8 mouse cellular contexts compared by ENCODE assay signal in genomic region chr17:47688344-47688607, GRCm38 (mm10). TPM values are rescaled to one million over a fixed set of nuclear protein-coding genes. Genes with fewer than 3 reads are reported as not detected.
DNase-seq lines count a peak whose midpoint lies in the region; ATAC-seq and TF ChIP-seq lines count a peak whose summit lies in the region.

Gene Tomm6 (minus strand): TSS chr17:47688386.

- TF ChIP-seq CTCF in embryonic fibroblast, embryonic 13.5 days (IDR thresholded peaks at IDR 0.05; ENCODE audit: borderline replicate concordance, insufficient read depth, low read length), result no peak
- TF ChIP-seq CTCF in olfactory bulb, adult 2 months (IDR thresholded peaks at IDR 0.05; ENCODE audit: insufficient read depth, low read depth, low read length), result no peak

- H3K9ac ChIP-seq in neural tube, embryonic 11.5 days (ENCODE audit: low read length), result peak within 1 kb of the TSS; percentile 77
- H3K9ac ChIP-seq in limb, embryonic 12.5 days (replicated peaks), result peak within 1 kb of the TSS; percentile 80

- H3K4me2 ChIP-seq in neural tube, embryonic 11.5 days (ENCODE audit: low read depth), result peak within 1 kb of the TSS; percentile 94
- peak within 1 kb of the TSS; percentile 95 for H3K4me2 ChIP-seq in limb, embryonic 12.5 days

- 0 out of 2 replicates have a peak, but pooled peaks cover 2% of the 10 kb centered on the region for H3K36me3 ChIP-seq in neural tube, embryonic 11.5 days (ENCODE audit: control insufficient read depth, insufficient read depth, low read length)
- peaks cover 31% of the 10 kb centered on the region for H3K36me3 ChIP-seq in limb, embryonic 12.5 days

- H3K9me3 ChIP-seq in neural tube, embryonic 11.5 days (ENCODE audit: control insufficient read depth, low read length), result no peaks in the 10 kb centered on the region
- H3K9me3 ChIP-seq in limb, embryonic 12.5 days, result no peaks in the 10 kb centered on the region

- TF ChIP-seq POLR2A in embryonic fibroblast, embryonic 13.5 days (IDR thresholded peaks at IDR 0.05; ENCODE audit: low read depth, low read length), result no peak
- no peak for TF ChIP-seq POLR2A in olfactory bulb, adult 2 months (IDR thresholded peaks at IDR 0.05; ENCODE audit: insufficient read depth, low read depth, low read length)

- peak within 1 kb of the TSS; percentile 78 for H3K4me3 ChIP-seq in neural tube, embryonic 11.5 days (ENCODE audit: low read depth, low read length)
- H3K4me3 ChIP-seq in embryonic fibroblast, embryonic 13.5 days (ENCODE audit: insufficient read depth, low read length), result peak within 1 kb of the TSS; percentile 83
- peak within 1 kb of the TSS; percentile 87 for H3K4me3 ChIP-seq in limb, embryonic 12.5 days (replicated peaks)
- peak within 1 kb of the TSS; percentile 65 for H3K4me3 ChIP-seq in olfactory bulb, adult 2 months (ENCODE audit: insufficient read depth, low read depth, low read length)

- intact Hi-C loops in heart, postnatal 14 days (cut with DNase I), result loop anchor here (5.0 kb wide), 1 partner anchor 216 kb away; no protein-coding TSS in a partner anchor

- H3K27me3 ChIP-seq in neural tube, embryonic 11.5 days (ENCODE audit: control insufficient read depth, insufficient read depth, low read length), result no peaks in the 10 kb centered on the region
- H3K27me3 ChIP-seq in limb, embryonic 12.5 days, result peaks cover 19% of the 10 kb centered on the region; the same call in 1 of the 2 replicates

- peaks cover 7% of the 10 kb centered on the region for H3K4me1 ChIP-seq in neural tube, embryonic 11.5 days (ENCODE audit: control insufficient read depth, insufficient read depth, low read length)
- H3K4me1 ChIP-seq in embryonic fibroblast, embryonic 13.5 days (ENCODE audit: control insufficient read depth, insufficient read depth, low read length), result 0 out of 2 replicates have a peak, but pooled peaks cover 4% of the 10 kb centered on the region
- peaks cover 20% of the 10 kb centered on the region for H3K4me1 ChIP-seq in limb, embryonic 12.5 days (replicated peaks)
- peaks cover 12% of the 10 kb centered on the region for H3K4me1 ChIP-seq in olfactory bulb, adult 2 months (ENCODE audit: control insufficient read depth, insufficient read depth, low read length)

- WGBS in neural tube, embryonic 11.5 days, result 0% methylated on average over 9 of the region's 9 CpGs
- WGBS in limb, embryonic 12.5 days, result under 1% methylated on average over 9 of the region's 9 CpGs
- WGBS in olfactory bulb, adult 2 months, result 0% methylated on average over 9 of the region's 9 CpGs

- H3K27ac ChIP-seq in neural tube, embryonic 11.5 days (ENCODE audit: low read depth, low read length), result peak within 1 kb of the TSS; percentile 67
- H3K27ac ChIP-seq in embryonic fibroblast, embryonic 13.5 days (ENCODE audit: insufficient read depth, low read length), result peak within 1 kb of the TSS; percentile 19
- H3K27ac ChIP-seq in limb, embryonic 12.5 days, result peak within 1 kb of the TSS; percentile 77
- peak within 1 kb of the TSS; percentile 65 for H3K27ac ChIP-seq in olfactory bulb, adult 2 months (ENCODE audit: insufficient read depth, low read depth, low read length)

- no peak for ATAC-seq in neural tube, embryonic 11.5 days (ENCODE audit: insufficient read depth, low FRiP score, low TSS enrichment)
- no peak; the same call in 1 of the 2 replicates for ATAC-seq in limb, embryonic 12.5 days (ENCODE audit: insufficient number of reproducible peaks, insufficient read depth, low FRiP score, low TSS enrichment, low read depth)

- DNase-seq in neural tube, embryonic 11.5 days (ENCODE audit: low spot score), result no peak
- DNase-seq in neural tube, embryonic 10.5 days (ENCODE audit: extremely low spot score, low spot score), result no peak
- DNase-seq in heart, postnatal 14 days, result no peak
- DNase-seq in right cerebral cortex, adult 18-20 months, result no peak
- no peak for DNase-seq in frontal cortex, postnatal 25 days (ENCODE audit: low spot score in 2 of 2)

RNA-seq across cellular contexts. Expression of gene Tomm6, which starts in this region (rescaled TPM):
- 333 and 346 TPM in 2 replicates for polyA plus RNA-seq in neural tube, embryonic 11.5 days (2014; fragmentation: Nextera tagmentation; extraction: Ambion mirVana)
- 150 and 175 TPM in 2 replicates for polyA plus RNA-seq in embryonic fibroblast, embryonic 13.5 days (2011; ENCODE audit: insufficient read length, low read depth, missing spikeins)
- 100 to 1,000 TPM; 129 TPM for total RNA-seq in heart, postnatal 14 days (2021)
- polyA plus RNA-seq in limb, embryonic 12.5 days (2016; fragmentation: Nextera tagmentation; extraction: Ambion mirVana), result 394 and 437 TPM in 2 replicates
- polyA plus RNA-seq in olfactory bulb, adult 2 months (2012; ENCODE audit: insufficient read depth, insufficient read length, low replicate concordance, missing spikeins), result not detected in 2 replicates

Comparison
In these comparisons a context has a peak if more than half of its experiments do, and no peak if none do; other contexts are left out.
1. H3K27ac ChIP-seq: peak in every context shown above with its lines; median percentile 77 in limb, embryonic 12.5 days; 67 in neural tube, embryonic 11.5 days; 65 in olfactory bulb, adult 2 months; 19 in embryonic fibroblast, embryonic 13.5 days.